Mouse (Mus musculus) CH12.LX (cell line): ENCODE results near the gene Rcvrn. TPM values are rescaled to one million over a fixed set of nuclear protein-coding genes. Genes with fewer than 3 reads are reported as not detected.

Experiments used
- DNase-seq: peaks from one replicate; pipeline ENCODE4 v3.0.0-alpha.2; 2013; ENCODE audit errors: extremely low read depth
- H3K27ac ChIP-seq: 2 replicates; pipeline ENCODE4 v1.5.1; 2012; ENCODE audit warnings: low read depth, mild to moderate bottlenecking, control low read depth, moderate library complexity; ENCODE audit not compliant: insufficient read depth
- H3K27me3 ChIP-seq: replicated peaks from 2 replicates; pipeline ENCODE3; 2012; ENCODE audit warnings: inconsistent platforms
- H3K36me3 ChIP-seq, 2 experiments: replicated peaks in 1 of 2; 2 replicates each; pipeline versions ENCODE3 to v1.6.1; 2012; ENCODE audit warnings: inconsistent platforms in 1 of 2, low read length in 1 of 2, mild to moderate bottlenecking in 1 of 2, mixed read lengths in 1 of 2, moderate library complexity in 1 of 2; ENCODE audit not compliant: control insufficient read depth in 1 of 2, insufficient read depth in 1 of 2
- H3K4me1 ChIP-seq, 2 experiments: 2 replicates each; pipeline ENCODE4 v1.6.1; 2012; ENCODE audit warnings: inconsistent platforms in 1 of 2, moderate library complexity in 1 of 2; ENCODE audit not compliant: insufficient read depth in 2 of 2, control insufficient read depth in 1 of 2
- H3K4me2 ChIP-seq: 2 replicates; pipeline ENCODE4 v1.6.1; 2012; ENCODE audit warnings: low read depth, mild to moderate bottlenecking, control low read depth; ENCODE audit not compliant: poor library complexity, insufficient read depth, severe bottlenecking
- H3K4me3 ChIP-seq, 3 experiments: fragments of 150-350 bp in 1 of 3; sonication (generic) in 1 of 3; replicated peaks in 1 of 3; 2 replicates each; pipeline versions ENCODE3 to v1.5.1; 2011 to 2012; ENCODE audit warnings: low read depth in 2 of 3, low read length in 2 of 3, mild to moderate bottlenecking in 2 of 3, moderate library complexity in 2 of 3, control low read depth in 1 of 3, improper control_type of control experiment in 1 of 3, inconsistent platforms in 1 of 3, mixed read lengths in 1 of 3; ENCODE audit not compliant: poor library complexity in 1 of 3
- H3K79me2 ChIP-seq: replicated peaks from 2 replicates; pipeline ENCODE4 v1.6.1; 2012; ENCODE audit warnings: mild to moderate bottlenecking, moderate library complexity; ENCODE audit not compliant: control insufficient read depth, poor library complexity, insufficient read depth, severe bottlenecking; ENCODE audit errors: extremely low read depth
- H3K9ac ChIP-seq: 2 replicates; pipeline ENCODE4 v1.6.1; 2012; ENCODE audit warnings: low read depth, mild to moderate bottlenecking, control low read depth, moderate library complexity; ENCODE audit not compliant: insufficient read depth
- H3K9me3 ChIP-seq: replicated peaks from 2 replicates; pipeline ENCODE3; 2012; ENCODE audit warnings: low read length, inconsistent platforms, mixed read lengths
- BHLHE40 ChIP-seq: IDR thresholded peaks from 2 replicates; pipeline ENCODE4 v1.6.1; 2011; ENCODE audit warnings: mild to moderate bottlenecking, low read depth, low read length, improper control_type of control experiment
- CTCF ChIP-seq, 2 experiments: IDR thresholded peaks in 1 of 2; conservative IDR thresholded peaks in 1 of 2; 2 replicates each; pipeline ENCODE4 v1.5.1; 2011 to 2012; ENCODE audit warnings: low read depth in 2 of 2, low read length in 2 of 2, improper control_type of control experiment in 1 of 2, inconsistent platforms in 1 of 2, mild to moderate bottlenecking in 1 of 2, moderate library complexity in 1 of 2
- ETS1 ChIP-seq: conservative IDR thresholded peaks from 2 replicates; pipeline ENCODE4 v1.6.1; 2012; ENCODE audit warnings: low read depth, mild to moderate bottlenecking, inconsistent platforms, low read length, improper control_type of control experiment, moderate library complexity
- IRF4 ChIP-seq: IDR thresholded peaks from 2 replicates; pipeline ENCODE4 v1.6.1; 2014; ENCODE audit warnings: low read depth, mild to moderate bottlenecking, inconsistent platforms, low read length, improper control_type of control experiment
- KAT2A ChIP-seq: IDR thresholded peaks from 2 replicates; pipeline ENCODE4 v1.6.1; 2012; ENCODE audit warnings: low read length, improper control_type of control experiment, inconsistent platforms; ENCODE audit not compliant: insufficient replicate concordance
- MAFK ChIP-seq: IDR thresholded peaks from 2 replicates; pipeline ENCODE4 v1.6.1; 2011; ENCODE audit warnings: low read length, improper control_type of control experiment; ENCODE audit not compliant: insufficient replicate concordance
- MAX ChIP-seq: IDR thresholded peaks from 2 replicates; pipeline ENCODE4 v1.6.1; 2011; ENCODE audit warnings: low read length, improper control_type of control experiment
- MEF2A ChIP-seq: IDR thresholded peaks from 2 replicates; pipeline ENCODE4 v1.6.1; 2014; ENCODE audit warnings: low read depth, mild to moderate bottlenecking, inconsistent platforms, low read length, improper control_type of control experiment, borderline replicate concordance
- MYC ChIP-seq: IDR thresholded peaks from 2 replicates; pipeline ENCODE4 v1.6.1; 2011; ENCODE audit warnings: low read depth, mild to moderate bottlenecking, improper control_type of control experiment, low read length
- PAX5 ChIP-seq: IDR thresholded peaks from 2 replicates; pipeline ENCODE4 v1.6.1; 2012; ENCODE audit warnings: low read length, inconsistent platforms, mixed read lengths
- POLR2A ChIP-seq: IDR thresholded peaks from 2 replicates; pipeline ENCODE4 v1.6.1; 2011; ENCODE audit warnings: low read depth, mild to moderate bottlenecking, improper control_type of control experiment, low read length
- POLR2AphosphoS2 ChIP-seq: IDR thresholded peaks from 2 replicates; pipeline ENCODE4 v1.6.1; 2011; ENCODE audit warnings: low read depth, low read length, improper control_type of control experiment
- RCOR1 ChIP-seq: conservative IDR thresholded peaks from 2 replicates; pipeline ENCODE4 v1.6.1; 2012; ENCODE audit warnings: low read depth, mild to moderate bottlenecking, inconsistent platforms, low read length, improper control_type of control experiment
- TBP ChIP-seq: conservative IDR thresholded peaks from 2 replicates; pipeline ENCODE4 v1.6.1; 2011; ENCODE audit warnings: low read depth, low read length, improper control_type of control experiment
- USF1 ChIP-seq: IDR thresholded peaks from 2 replicates; pipeline ENCODE4 v1.6.1; 2014; ENCODE audit warnings: low read depth, mild to moderate bottlenecking, inconsistent platforms, low read length, improper control_type of control experiment
- USF2 ChIP-seq: conservative IDR thresholded peaks from 2 replicates; pipeline ENCODE4 v1.6.1; 2011; ENCODE audit warnings: low read depth, low read length, improper control_type of control experiment
- ZKSCAN1 ChIP-seq: IDR thresholded peaks from 2 replicates; pipeline ENCODE4 v1.6.1; 2012; ENCODE audit warnings: low read depth, inconsistent platforms, low read length, improper control_type of control experiment, borderline replicate concordance
- ZMIZ1 ChIP-seq: IDR thresholded peaks from 2 replicates; pipeline ENCODE4 v1.6.1; 2012; ENCODE audit warnings: low read depth, mild to moderate bottlenecking, inconsistent platforms, low read length, improper control_type of control experiment
- dilution Hi-C: fragments of 300-500 bp; cut with MboI; formaldehyde crosslinking; loops from 2 replicates; pipeline ENCODE4 v1.14.3; 2020; ENCODE audit warnings: low sequenced_read_pairs; ENCODE audit not compliant: extremely low pct_unique_long_range_greater_than_20kb, extremely low pct_ligation_motif_present
- in situ Hi-C: fragments of 300-500 bp; cut with MboI; formaldehyde crosslinking; loops from 3 replicates; pipeline ENCODE4 v1.14.3; 2019; ENCODE audit warnings: low sequenced_read_pairs, low pct_ligation_motif_present, low pct_unique_long_range_greater_than_20kb, mixed read lengths
- polyA plus RNA-seq: library from polyadenylated mRNA; unstranded; fragments of >175 nt; gene quantifications from 2 replicates; pipeline ENCODE4 v1.2.1, GENCODE M21; 2012; ENCODE audit warnings: low read depth; ENCODE audit not compliant: insufficient read length
- total RNA-seq, 2 experiments: library from RNA; depleted of rRNA; stranded (reverse); fragments of 300-350 nt in 1 of 2; fragments of >200 nt in 1 of 2; gene quantifications; 2 replicates each; pipeline ENCODE4 v1.2.3; 2012 to 2014

The Rcvrn gene
- total and polyA plus RNA-seq, 3 experiments, result not detected

DNA sequence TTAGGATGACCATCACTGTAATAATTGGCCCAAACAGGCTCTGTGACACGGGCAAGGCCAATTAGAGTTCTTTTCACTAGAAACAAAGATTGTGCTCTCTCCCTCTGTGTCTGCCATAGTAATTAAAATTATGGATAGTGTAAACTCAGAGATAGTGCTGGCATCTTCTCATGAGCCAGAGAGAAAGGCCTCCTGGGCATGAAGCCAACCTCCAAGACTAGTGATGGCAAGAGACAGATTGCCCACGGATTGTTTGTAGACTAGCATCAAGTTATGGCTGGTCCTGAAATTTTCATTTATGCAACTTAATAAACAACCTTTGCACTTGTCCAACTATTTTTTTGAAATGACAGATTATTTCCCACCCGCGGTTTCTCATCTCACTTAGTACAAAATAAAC is 17.9 kb downstream of the Rcvrn start:
- H3K79me2 ChIP-seq, result no peaks in the 10 kb centered on the region
- no peak for TF ChIP-seq ZKSCAN1
- TF ChIP-seq MYC, result no peak
- no peak for TF ChIP-seq POLR2A
- no peak for TF ChIP-seq PAX5
- TF ChIP-seq ZMIZ1, result no peak
- TF ChIP-seq USF1, result no peak
- no peak for TF ChIP-seq MAFK
- TF ChIP-seq TBP, result no peak
- TF ChIP-seq POLR2AphosphoS2, result no peak
- TF ChIP-seq CTCF (conservative IDR thresholded peaks at IDR 0.05 in 1 of 2, IDR thresholded peaks at IDR 0.05 in 1 of 2; ENCODE audit: low read depth in 2 of 2, low read length in 2 of 2), result no peak
- H3K27me3 ChIP-seq, result peaks cover 3% of the 10 kb centered on the region
- no peak overlapping the region for H3K4me3 ChIP-seq
- DNase-seq, result no peak
- H3K4me2 ChIP-seq, result no peak overlapping the region
- 0 out of 4 replicates have a peak, but pooled peaks cover 0 to 3% of the 10 kb centered on the region in 2 experiments for H3K4me1 ChIP-seq
- dilution Hi-C loops (no loop called here), in situ Hi-C loops (no loop called here)
- H3K9ac ChIP-seq, result no peak overlapping the region
- no peak overlapping the region for H3K27ac ChIP-seq
- H3K9me3 ChIP-seq, result no peaks in the 10 kb centered on the region
- H3K36me3 ChIP-seq, result no peaks in the 10 kb centered on the region

DNA sequence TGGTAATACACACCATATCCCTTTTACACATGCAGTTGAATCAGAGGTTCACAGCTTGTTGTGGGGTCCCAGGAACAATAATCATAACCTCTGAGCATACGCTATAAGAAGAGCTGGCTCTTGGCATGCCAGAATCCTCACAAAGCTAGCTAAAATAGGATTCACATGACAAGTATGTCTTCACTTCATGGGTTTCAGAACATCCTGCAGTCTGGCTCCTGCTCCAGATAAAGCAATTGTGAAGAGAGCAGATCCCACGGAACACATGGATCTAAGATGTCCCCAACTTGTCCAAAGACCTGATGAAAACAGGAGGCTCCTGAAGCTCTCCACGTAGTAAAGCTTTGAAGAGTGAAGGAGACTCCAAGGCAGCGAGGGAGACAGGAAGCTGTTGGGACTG is 20.3 kb downstream of the Rcvrn start:
- dilution Hi-C loops, result no loop called here
- no peak for TF ChIP-seq USF2
- in situ Hi-C loops, result no loop called here

DNA sequence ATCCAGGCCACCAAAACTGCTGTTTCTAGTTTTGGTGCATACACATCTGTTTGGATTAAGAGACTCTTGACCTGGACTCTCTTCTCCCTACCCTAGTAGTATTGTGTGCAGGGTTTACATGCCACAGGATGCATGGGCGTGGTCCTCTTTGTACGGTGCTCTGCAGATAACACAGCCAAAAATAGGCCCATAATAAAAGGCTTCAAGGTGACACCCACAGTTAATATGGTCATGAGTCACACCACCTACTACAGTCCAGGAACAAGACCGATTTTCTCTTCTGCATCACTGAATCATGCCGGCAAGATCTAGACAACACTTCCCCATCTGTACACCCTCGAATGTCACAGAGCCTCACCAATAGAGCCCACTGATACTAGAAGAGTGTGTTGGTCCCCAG is 26.4 kb downstream of the Rcvrn start:
- Histone ChIP-seq H3K4me2 (no peak overlapping the region), H3K9ac (no peak overlapping the region), H3K27ac (no peak overlapping the region), H3K4me3 (no peak overlapping the region), H3K27me3 (no peaks in the 10 kb centered on the region), H3K9me3 (no peaks in the 10 kb centered on the region), H3K79me2 (no peaks in the 10 kb centered on the region), H3K36me3 (no peaks in the 10 kb centered on the region), H3K4me1 (peaks cover 23 to 62% of the 10 kb centered on the region in 2 experiments)
- dilution Hi-C loops (no loop called here), in situ Hi-C loops (no loop called here)
- TF ChIP-seq ZMIZ1, result no peak
- TF ChIP-seq BHLHE40, result no peak
- TF ChIP-seq POLR2A, result no peak
- TF ChIP-seq MAFK, result no peak
- TF ChIP-seq TBP, result no peak
- TF ChIP-seq IRF4, result no peak
- TF ChIP-seq USF2, result no peak
- no peak for TF ChIP-seq ETS1
- no peak for TF ChIP-seq MEF2A
- no peak for TF ChIP-seq KAT2A
- no peak for TF ChIP-seq MAX
- TF ChIP-seq RCOR1, result no peak
- peak; percentile 38 for DNase-seq

More for the DNA sequence above, 20.3 kb downstream of the Rcvrn start:
- Histone ChIP-seq H3K4me1 (peaks cover 8 to 12% of the 10 kb centered on the region in 2 experiments; a peak in 2 of 4 replicates), H3K9ac (no peak overlapping the region), H3K27ac (no peak overlapping the region), H3K4me3 (no peak overlapping the region), H3K9me3 (no peaks in the 10 kb centered on the region), H3K4me2 (no peak overlapping the region), H3K79me2 (no peaks in the 10 kb centered on the region), H3K36me3 (no peaks in the 10 kb centered on the region), H3K27me3 (no peaks in the 10 kb centered on the region)
- DNase-seq, result no peak
